Mouse (Mus musculus) bone marrow, adult 2 months (tissue): ENCODE results near the gene Ddi2.

ENCODE experiments used
- CTCF ChIP-seq: fragments of 200-500 bp; IDR thresholded peaks from 2 replicates; pipeline ENCODE4 v1.5.1; 2011; ENCODE audit warnings: low read length, control low read depth; ENCODE audit not compliant: control insufficient read depth, insufficient read depth
- POLR2A ChIP-seq: fragments of 200-500 bp; IDR thresholded peaks from 2 replicates; pipeline ENCODE4 v1.6.1; 2011; ENCODE audit warnings: low read depth, mild to moderate bottlenecking, control low read depth, low read length, borderline replicate concordance; ENCODE audit not compliant: control insufficient read depth

GRCm38 (mm10) chr4:141713598-141714142 is 9.5 kb downstream of the Ddi2 start:
- TF ChIP-seq CTCF (no peak), POLR2A (no peak)
